Mouse (Mus musculus) spleen, embryonic (tissue): ENCODE measurements around the gene Adcy2.

Source experiments
- CTCF ChIA-PET: fragments of 350-600 bp; sonication (Branson Sonifier 250); formaldehyde crosslinking; loops from one replicate; lab custom pipeline; 2022; lab: Charles Lee

The Adcy2 gene

DNA sequence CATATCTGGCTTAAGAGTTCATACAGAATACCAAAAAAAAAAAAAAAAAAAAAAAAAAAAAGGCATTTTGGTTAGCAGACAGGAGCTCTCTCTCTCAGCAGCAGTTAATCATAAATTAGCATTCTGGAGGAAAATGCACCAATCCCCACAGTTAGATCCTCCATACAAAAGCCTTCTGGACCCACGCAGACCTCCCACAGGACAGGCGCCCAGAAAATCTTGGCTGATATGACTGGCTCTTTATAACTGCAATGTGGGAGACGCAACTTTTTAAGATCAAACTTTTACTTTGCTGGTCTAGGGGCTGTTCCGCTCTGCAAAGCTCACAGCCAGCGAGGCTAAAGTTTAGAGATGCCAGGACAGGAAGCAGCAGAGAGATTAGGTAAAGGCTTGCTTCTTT is 37.8 kb downstream of the Adcy2 start:
- CTCF ChIA-PET: no interaction called here

DNA sequence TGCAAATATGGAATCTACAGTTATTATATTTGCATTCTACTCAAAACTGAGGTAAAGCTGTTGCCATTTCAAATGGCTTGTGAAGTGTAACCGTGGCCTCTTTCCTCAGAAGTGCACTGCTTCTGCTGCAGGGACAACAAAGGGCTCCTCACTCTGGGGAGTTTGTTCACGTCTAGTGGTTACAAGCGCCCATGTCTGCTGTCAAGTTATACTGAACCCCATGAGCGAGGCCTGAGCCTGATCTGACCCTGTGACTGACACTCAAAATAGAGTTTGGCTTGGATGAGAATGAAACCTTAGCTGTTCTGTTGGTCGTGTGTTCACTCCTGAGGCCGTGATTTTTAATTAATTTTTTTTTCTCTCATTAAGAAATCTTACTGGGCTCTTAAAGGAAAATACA is 38.8 kb downstream of the Adcy2 start:
- CTCF ChIA-PET: no interaction called here

DNA sequence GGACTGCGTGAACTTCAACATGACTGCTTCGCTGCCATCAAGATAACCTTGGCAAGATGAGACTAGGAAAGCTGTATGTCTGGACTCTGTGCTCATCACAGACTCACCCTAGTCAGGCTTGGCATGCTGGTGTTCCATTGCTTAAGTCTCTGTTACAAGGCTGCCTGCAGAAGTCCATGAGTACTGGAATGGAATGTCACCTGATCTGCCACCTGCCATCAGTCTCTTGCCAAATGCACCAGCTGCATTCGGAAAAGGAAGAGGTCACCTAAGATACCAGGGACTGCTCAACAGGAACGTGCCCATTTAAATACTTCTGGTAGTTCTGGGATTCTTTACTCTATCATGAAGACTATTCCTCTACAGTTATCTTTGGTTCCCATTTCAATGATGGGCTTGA is 39.9 kb downstream of the Adcy2 start:
- CTCF ChIA-PET: no interaction called here

DNA sequence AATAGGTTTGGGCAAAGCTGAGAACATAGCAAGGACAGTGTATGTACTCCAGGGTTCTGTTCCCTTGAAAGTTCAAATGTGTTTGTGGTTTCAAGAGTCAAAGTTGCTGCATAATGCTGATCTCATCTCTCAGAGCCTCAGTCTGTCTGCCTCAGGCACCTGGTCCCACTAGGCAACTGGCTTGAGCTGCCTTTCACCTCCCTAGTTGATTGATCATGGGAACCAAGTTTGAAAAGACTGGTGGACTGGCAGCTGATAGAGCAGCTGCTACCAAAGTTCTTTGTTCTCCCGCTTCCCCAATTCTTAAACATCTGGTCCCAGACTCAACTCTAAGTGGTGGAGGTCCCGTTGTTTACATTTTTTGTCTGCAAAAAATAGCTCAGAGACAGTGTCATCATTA is 56.6 kb downstream of the Adcy2 start:
- CTCF ChIA-PET: no interaction called here

DNA sequence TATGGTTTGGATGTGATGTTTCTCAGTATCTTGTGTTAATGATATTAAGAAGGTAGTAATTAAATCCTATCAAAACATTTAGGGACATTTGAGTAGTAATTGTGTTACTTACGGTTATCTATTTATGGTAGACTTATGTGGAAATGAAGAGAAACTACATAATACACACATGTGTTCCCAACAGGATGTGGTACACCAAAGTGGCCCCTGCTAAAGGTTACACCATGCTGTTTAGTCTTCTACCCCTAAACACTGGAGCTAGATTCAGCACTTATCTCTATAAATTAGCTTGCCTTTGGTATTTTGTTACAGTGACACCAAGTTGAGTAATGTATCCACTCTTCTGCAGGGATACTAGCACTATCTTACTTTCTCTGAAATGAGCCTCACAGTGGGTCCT is 57.9 kb downstream of the Adcy2 start:
- CTCF ChIA-PET: no interaction called here

DNA sequence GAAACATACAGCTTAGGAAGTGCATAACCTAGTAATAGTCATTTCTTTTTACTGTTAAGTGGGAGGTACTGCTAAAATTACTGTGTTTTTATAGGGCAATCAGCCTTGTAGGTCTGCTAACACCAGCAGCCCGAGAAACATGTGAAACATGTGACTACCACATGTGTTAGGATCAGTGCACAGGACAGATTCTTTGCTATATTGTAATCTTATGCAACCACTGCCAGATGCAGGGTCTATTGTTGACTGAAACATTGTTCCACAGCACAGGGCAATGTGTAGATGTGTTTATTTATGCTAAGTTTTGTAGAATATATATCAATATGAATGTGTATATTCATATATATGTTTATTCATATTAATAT is 67.1 kb downstream of the Adcy2 start:
- CTCF ChIA-PET: no interaction called here

DNA sequence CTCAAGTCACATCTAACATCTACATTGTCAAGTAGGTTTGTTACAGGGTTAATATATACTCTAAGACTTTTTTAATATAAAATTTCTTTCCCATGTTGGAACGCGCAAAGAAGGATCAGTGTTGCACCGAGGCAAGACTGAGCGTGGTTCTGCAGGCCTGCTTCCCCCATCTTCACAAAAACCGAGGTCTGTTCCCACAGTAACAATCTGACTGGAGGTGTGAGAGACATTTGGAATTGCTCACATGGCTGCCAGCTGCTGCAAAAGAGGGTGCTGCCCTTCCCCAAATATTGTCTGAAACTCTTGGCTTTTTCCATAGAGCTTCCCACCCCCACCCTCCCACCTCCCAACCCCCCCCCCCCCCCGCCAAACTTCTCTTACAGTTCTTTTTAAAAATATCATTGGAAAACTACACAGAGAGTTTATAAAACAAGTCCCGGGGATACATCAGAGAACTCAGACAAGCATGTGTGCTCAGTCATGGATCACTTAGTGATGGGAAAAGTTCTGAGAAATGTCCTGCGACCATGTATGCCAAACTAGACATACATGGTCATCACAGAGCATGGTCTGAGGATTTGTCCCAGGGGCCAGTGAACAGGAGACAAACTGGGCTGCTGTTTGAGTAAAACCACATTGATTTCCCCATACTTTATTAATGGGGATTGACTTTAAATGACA is 67.6 kb downstream of the Adcy2 start:
- CTCF ChIA-PET: no interaction called here

DNA sequence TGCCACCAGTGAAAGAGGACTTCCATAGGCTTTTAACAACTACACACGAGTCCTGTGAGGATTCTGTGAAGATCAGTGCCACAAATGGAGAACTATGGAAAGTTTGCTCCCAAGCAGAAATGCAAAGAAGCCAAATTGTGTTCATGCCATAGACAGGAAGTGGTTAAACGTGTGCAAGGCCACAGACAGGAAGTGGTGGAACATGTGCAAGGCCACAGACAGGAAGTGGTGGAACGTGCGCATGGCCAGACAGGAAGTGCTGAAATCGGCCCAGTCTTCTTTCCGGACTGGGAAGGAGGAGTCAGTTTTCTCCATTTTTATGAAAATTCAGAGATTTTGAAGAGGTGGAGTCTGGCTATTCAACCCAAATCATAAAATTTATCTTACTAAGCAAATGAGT is 70.9 kb downstream of the Adcy2 start:
- CTCF ChIA-PET: no interaction called here

DNA sequence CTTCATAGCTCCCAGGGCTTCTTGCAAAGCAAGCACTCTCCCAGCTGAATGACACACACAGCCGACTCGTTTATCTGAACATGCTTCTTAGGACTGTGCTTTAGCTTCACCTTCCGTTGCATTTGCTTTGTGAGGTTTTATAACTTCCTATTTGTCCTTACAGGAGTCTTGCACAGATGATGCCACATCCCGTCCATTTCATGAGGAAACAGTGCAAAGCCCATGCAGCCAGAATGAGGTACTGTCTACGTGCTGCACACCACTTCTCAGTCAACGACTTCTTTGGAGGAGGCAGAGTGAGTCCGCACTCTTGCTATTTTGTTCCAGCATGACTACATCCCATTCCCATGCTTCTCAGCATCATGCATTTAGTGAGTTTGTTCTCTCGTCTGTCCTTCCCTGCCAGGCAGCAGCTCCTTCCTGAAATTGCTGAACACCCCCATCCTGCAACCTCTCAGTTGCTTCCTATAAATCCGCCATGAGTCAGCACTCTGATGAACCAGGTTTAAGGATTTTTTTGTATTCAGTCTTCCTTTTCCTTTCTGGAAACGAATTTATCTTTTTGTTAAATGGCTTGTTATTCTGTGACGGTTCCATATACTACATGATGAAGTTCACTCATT is 85.6 kb downstream of the Adcy2 start:
- CTCF ChIA-PET: no interaction called here

DNA sequence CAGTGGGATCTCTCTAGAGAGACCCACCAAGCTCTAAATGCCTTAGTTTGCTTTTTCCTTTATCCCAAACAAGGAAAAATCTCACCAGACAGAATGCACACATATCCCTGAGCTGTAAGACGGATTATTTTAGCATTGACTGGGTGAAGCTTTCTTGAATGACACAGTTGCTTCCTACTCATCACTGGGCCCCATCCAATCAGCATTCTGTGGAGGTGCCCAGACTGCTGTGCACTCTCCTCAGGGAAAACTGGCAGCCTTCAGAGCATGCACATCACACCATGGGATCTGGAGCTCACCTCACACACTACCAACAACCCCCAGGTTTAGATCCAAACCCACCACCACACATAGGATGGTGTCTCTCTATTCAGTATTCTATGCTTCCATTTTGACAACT is 92.7 kb downstream of the Adcy2 start:
- CTCF ChIA-PET: no interaction called here

DNA sequence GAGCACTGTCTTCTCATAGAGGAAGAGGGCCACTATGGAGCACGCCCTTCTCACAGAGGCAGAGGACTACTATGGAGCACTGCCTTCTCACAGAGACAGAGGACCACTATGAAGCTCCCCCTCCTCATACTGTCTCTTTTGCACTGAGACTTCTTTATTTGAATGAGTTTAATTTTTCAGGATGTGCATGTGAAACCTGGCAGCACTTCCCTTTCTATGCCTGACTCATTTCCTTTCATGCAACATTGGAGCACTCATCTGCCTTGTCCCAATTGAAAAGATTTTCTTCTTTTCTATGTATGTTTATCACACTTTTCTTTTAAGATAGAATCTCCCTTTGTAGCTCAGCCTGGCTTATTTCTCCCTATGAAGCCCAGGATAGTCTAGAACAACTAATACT is 96.6 kb downstream of the Adcy2 start:
- CTCF ChIA-PET: no interaction called here

DNA sequence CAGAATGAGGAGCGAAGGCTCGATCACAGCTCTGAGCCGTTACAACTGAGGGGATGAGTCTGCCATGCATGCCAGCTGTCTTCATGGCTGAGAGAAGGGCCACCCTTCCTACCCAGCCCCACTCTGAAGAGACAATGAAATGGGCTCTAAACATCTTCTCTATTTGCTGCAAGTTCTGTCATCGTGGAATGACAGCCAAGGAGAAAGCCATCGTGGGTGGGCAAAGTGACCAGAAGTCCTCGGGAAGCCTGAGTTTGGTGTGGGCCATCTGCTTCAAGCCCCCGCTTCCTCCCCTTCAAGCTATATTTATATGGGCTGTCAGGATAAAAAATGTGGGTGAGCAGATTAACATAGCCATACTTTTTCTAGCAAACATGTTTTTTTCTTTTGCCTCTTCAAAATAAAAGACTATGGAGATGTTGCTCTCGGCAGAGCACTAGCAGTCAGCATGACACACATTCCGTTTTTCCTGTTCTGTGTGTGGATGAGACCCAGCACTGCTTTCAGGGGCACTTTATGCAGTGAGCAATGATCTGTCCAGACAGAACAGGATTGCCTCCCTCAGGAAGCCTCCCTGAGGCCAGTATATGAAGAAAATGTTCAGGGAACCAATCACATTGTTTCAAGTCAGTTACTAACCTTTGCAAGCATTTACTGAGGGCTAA is 109.3 kb downstream of the Adcy2 start:
- CTCF ChIA-PET: no interaction called here

DNA sequence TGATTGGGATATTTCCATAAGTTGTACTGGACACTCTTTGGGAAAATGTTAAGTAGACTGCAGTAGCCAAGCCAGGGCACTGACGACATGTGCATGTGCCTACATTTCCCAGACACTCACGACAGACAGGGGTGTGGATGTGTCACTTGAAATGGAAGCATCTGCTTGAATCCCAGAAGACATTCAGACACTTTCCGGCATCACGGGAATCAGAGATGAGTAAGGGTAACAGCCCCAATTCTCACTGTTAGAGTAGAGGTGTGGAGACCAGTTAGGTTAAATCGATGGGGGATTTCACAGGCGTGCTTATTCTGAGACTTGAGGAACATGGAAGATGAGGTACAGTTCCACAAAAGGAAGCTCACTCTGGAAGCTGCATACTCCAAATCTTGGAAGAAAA is 130.6 kb downstream of the Adcy2 start:
- CTCF ChIA-PET: no interaction called here

DNA sequence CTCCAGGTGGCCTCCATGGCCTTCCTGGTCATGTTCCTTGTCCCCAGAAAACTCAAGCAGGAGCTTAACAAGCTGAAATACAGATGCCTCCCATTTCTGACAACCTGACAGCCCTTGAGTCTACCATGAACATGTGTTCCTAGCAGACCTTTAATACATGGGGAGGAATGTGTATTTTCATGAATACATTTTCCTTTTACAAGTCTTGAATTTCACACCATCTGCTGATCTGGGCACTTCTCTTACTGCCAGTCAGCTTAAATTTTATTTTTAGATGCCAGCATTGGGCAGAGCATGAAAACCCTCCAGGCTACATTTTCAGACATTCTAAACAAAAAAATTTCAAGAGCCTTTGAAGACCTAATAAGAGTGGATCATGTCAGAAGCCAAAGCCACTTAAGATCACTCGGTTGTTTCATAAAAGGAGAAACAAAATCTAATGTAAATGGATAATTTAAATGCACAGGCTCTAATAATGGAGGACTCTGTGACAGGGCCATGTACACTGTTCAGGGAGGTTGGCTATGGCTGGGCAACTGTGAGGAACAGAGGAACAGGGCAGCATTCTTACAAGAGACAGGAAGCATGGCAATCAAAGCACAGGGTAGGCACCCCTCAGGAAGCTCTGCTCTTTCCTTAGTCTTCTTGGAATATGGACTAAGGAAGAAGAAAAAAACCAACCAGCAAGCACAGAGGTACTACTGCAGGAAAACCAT is 131.2 kb downstream of the Adcy2 start:
- CTCF ChIA-PET: no interaction called here

DNA sequence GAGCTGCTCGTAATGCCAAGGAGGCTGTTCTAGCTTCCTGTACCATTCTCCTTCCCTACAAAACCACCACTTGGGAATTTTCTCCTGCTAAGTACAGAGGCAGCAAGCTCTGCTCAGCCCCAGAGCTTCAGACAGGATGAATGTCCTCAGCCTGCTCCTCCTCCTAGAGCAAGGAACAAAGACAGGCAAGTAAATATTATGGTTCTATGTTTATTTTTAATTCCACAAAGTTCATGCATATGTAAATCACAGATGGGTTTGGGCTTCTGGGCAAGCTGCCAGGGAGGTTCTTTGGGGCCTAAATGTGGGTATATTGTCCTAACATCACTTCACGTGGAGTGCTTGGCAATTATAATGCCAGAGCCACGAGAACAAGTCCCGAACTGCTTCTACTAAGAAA is 139.3 kb downstream of the Adcy2 start:
- CTCF ChIA-PET: no interaction called here

DNA sequence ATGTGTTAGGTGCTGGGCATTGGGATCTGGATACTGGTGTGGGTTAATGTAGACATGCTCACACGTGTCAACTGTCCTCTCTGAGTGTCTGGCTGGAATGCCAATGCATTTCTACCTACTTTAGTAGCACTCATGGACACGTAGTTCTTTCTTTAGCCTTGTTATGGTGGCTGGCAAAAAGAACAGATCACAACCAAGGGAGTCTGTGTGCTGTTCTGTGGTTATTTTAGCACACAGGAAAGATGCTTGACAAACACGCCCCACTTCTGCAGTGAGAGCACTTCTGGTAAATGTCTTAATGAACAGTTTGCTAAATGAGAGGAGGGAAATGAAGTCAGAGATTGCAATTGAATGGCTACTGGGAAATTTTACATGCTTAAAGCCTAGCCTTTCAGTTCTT is 151.1 kb downstream of the Adcy2 start:
- CTCF ChIA-PET: no interaction called here

DNA sequence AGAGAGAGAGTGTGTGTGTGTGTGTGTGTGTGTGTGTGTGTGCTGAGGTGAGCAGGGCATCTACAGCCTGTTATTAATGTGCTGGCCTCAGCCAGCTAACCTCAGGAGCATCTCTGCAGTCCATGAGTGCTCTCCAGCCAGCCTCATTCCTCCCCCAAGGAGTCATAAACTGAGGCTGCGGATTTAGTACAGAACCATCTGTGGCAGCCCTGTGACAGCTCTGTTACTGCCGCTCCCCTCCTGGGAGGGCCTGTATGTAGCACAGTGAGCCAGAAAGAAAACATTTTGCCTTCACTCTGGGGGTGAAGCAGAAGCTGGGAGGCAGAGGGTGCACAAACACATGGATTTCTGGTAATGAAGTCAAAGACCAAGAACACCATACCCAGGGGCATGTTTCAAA is 159.8 kb downstream of the Adcy2 start:
- CTCF ChIA-PET: no interaction called here

DNA sequence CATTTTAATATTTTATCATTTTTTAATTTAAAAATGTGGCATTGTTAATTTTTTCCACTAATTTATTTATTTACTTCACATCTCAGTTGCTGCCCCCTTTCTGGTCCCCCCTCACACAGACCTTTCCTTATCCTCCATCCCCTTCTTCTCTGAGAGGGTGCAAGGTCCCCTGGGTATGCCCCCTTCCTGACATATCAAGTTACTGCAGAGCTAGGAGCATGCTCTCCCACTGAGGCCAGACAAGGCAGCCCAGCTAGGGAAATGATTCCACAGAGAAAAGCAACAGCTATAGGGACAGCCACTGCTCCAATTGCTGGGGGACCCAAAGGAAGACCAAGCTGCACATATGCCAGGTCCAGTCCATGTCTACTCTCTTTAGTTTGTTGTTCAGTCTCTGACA is 163.2 kb downstream of the Adcy2 start:
- CTCF ChIA-PET: no interaction called here

DNA sequence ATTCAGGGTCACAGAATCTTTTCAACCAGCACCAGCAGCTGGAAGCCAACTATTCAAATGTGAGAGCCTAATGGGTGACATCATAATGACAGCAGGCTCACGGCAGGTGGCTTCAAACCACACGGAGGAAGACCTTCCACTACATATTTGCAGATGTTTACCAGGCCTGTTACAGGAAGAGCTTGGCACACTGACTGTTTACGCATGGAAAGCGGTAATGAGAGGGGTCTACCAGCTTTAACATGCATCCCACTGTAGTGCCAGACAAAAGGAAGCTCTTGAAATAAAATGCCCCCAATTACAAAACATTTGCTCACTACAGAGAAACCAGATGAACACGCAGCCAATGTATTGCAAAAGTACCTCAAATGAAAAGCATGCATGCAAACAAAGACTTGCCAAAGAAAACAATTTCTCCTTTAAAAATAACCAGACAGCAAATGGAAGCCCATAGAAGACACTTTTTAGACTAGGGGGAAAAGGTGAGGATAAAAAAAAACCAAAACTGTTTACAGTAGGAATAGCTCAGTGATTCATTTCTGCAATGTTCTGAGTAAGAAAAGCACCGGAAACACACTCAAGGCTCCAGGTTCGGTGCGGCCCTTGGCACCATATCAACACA is 163.8 kb downstream of the Adcy2 start:
- CTCF ChIA-PET: no interaction called here

DNA sequence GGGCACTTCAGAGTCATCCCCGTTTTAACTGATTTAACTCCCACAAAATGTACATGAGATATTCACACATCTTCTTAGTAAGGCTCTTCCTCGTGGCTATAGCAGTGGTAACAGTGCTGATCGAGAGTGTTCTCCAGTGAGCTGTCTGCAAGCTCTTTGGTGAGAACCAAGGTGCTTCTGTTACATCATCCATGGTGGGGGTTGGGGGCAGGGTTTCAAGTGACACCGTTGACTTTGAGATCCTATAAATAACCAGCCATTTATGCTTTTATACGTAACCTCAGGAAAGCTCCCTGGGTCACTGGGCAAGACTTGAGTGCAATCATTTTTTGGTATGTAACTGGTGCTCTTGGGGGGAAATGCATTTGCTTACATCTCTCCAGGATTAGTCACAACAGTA is 167.2 kb downstream of the Adcy2 start:
- CTCF ChIA-PET: no interaction called here

DNA sequence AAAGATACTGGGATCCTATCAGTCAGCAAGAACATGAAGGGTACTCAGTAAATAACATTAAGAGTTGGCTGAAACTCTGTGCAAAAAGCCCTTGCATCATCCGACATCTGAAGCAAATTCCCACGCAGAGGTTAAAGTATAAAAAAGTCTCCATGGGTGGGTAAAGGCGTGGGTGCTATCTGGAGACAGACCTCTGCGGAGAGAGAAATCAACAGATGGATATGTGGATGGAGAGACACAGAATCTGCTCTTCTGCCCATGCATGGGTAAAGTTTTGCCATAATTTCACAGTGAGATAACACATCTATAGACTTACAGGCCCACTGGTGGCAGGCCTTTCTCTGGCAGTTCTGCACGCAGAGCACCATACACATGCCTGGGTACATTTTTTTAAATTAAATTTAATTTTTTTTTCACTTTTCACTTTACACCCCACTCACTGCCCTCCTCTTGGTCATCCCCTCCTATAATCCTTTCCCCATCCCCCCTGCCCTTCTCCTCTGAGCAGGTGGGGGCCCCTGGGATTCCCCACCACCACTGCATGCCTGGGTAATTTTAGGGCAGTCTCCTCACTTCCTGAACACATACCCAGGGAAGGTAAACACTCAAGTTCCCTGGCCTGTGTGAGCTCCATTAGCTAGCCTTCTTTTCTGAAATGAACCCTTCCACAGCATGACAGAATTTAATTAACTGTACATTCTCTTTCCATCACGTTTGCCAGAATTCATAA is 169.1 kb downstream of the Adcy2 start:
- CTCF ChIA-PET: no interaction called here

DNA sequence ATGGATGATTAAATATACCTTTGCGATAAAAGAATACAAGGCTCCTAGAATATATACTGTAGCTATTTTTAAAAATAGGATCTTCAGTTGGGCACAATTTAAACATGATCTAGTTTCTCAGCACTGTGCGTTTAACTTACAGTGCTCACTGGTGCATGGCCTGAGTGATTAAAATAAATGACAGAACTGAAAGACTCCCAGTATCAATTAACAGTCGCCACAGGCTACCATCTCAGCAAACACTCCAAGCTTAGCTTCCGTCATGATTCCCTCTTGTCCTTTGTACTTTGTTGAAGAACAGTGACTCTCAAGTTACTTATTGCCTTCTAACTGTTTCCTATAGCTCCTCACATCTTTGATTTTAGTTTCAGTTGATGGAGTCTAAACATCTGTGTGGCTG is 170.9 kb downstream of the Adcy2 start:
- CTCF ChIA-PET: no interaction called here
